Mouse (Mus musculus) B cell, adult 2 months (primary cell): ENCODE data around the gene Kcnn3.
A peak's percentile ranks its signal among the peaks of the same experiment; 100 is the strongest.

Source experiments
- DNase-seq, 2 experiments: peaks; one replicate each; pipeline ENCODE4 v3.0.0; 2022

The Kcnn3 gene

DNA sequence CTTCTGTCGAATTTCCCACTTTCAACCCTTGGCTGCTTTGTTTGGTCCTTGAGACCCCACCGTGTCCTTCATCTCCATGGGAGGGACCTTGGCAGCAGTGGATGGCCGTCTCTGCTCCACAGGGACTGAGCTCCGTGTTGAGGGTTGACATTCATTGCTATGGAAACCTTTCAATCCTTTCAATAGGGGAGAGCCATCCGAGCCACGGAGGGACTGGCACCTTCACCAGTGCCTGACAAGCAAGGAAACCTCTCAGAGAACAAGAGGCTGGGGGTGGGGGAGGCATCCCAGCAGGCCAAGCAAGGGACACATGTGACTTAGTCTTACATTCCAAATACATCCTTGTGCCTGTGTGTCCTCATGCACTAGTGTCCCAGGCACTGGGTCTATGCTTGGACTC, 102.9 kb downstream of the Kcnn3 start:
- no peak for DNase-seq

DNA sequence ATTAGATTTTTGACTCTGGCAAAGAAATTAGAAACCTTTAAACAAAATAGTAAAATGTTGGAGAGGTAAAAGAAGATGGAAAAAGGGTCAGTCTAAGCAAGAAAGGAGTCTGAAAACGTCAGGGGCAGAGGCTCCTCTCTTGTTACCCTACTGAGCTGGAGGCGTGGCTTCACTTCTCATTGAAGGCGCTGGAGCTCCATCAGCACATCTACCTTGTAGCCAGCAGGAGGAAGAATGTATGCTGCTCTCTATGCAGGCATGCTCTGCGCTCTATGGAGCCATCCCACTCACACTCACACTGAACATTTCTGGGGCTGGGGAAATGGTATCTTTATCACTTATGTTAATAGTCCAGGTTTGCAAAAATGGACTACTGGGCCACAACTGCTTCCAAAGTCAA, 103.6 kb downstream of the Kcnn3 start:
- DNase-seq, result no peak

GRCm38 (mm10) chr3:89624001-89624400, 104.0 kb downstream of the Kcnn3 start:
- DNase-seq, result no peak

- no peak for DNase-seq
Observed at GRCm38 (mm10) chr3:89624814-89625445, 105.0 kb downstream of the Kcnn3 start.

DNA sequence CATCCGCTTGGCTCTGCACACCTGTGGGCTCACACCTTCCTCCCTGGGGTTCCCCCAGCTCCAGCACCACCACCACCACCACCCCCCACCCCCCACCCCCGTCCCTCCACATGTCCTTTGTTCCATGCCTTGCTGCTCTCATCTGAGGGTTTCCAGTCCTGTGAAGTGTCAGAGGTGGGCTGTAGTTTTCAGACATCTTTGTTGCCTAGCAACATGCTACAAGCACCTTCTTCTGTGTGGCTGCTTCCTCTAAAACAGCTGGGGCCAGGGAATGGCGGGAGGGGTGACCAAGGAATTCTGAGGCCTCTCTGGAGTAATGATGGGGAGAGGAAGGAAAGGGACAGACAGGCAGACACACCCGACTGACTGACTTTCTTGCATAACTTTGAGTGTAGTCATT, 106.6 kb downstream of the Kcnn3 start:
- DNase-seq, result no peak

DNA sequence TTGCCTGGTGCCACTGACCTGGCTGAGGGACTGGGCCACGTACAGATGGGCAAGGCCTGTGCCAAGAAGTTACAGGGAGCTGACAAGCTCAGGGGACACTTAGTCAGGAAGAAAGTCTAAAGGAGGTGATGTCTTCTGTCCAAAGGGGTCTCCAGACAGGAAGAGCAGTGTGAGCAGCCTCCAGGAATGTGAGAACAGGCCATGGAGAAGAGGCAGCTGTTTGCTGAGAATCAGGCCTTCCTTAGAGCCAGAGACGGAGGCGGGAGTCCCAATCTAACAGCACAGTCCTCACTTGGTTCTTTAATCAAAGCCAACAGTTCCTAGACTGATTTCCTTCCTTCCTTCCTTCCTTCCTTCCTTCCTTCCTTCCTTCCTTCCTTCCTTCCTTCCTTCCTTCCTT, 109.8 kb downstream of the Kcnn3 start:
- DNase-seq, result no peak

GRCm38 (mm10) chr3:89631750-89632149, 111.8 kb downstream of the Kcnn3 start:
- no peak for DNase-seq

- DNase-seq, result no peak
Observed at GRCm38 (mm10) chr3:89633531-89633930, 113.6 kb downstream of the Kcnn3 start.

DNA sequence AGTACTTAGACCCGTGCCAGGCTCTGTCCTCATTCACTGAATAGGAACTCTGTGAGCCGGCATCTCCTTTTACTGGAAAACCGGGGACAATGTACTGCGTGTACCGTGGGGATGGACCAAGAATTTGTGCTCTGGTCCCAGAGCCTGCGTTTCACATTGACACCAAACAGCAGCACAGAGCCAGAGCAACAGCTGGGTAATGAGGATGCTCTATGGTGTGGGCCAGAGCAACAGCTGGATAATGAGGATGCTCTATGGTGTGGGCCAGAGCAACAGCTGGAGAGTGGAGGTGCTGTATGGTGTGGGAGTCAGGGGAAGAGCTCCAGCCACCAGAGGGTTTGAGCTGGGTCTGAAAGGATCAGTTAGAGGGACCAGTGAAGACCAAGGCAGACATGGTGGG, 114.0 kb downstream of the Kcnn3 start:
- DNase-seq, result no peak

DNA sequence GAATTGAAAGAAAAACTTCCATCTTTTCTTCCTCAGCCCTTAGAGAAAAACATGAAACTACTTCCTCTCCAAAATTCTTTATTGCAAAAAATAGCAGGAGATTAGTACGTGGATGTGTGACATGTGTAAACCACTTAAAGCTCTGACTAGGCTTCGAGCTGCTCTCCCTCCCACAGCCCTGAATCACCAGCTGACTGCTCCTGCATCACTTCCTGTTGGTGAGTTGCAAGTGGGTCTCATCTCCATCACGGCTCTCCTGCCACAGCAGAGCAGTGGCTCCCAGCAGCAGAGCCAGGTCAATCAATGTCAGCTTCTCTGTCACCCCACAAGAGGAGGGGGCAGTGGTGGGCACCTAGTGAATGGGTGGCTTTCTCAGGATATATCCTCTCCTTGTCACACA, 120.8 kb downstream of the Kcnn3 start:
- no peak for DNase-seq

DNA sequence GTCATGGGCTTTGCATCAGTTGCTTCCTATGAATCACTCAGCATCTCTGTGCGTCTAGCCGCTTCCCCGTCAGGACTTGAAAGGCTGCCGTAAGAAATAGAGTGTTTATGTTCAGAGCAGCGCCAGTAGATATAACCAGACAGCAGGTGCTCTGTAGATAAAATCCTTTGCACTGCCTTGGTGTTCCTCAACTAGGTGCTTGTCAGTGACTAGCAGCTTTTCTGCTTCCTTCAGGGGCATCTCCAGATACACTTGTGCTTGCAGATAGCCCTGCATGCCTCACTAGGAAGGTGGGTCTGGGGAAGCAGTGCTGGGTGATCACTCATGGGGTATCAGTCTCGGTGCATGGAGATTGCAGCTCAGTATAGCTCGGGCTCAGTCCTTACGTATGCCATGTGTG, 123.4 kb downstream of the Kcnn3 start:
- DNase-seq, result no peak

DNA sequence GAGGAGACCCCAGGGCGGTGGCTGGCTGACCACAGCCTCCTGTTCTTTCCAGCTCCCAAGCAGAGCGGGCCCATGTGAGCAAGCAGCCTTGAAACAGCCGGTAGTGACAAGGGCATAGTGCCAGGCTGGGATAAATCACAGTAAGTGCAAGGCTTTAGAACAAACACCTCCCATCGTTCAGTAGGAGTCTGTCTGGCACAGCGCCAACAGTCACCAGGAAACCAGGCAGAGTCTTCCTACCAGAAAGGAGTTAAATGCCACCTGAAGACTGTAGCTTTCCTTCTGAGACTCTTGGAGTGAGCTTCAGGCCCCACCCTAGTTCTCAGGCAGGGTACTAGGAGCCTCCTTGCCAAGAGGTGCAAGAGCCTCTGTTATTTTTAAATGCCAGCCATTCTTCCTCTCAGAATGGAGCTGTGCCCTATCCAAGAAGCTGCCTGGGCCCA, 126.9 kb downstream of the Kcnn3 start:
- DNase-seq, result no peak

DNA sequence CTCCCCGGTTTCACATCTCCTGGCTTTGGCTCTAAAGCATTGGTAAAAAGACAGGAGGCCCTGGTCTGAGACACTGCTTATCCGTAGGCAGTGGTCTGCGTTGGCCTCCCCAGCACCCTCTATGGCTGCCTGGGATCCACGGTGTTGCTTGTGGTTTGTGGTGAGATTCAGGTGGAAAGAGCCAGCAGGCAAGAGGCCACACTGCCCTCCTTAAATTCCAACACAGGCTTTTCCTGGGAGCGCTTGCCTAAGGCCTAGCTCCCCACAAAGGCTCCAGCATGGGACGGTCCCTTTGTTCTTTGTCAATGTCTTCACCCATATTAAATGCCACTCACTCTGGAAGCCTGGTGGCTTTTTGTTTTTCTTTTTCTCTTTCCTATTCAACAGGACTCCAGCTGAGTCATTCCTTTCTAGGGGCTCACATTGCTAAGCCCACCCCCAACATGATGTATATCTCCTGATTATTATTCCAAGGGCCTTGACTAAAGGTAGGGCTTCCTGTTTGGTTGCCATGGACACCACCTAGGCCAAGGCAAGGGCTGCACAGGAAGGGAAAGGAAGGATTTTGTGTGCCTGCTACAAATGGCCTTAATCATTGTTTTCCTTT, 127.4 kb downstream of the Kcnn3 start:
- no peak for DNase-seq

- DNase-seq, result no peak
Observed at GRCm38 (mm10) chr3:89649890-89650289, 129.9 kb downstream of the Kcnn3 start.

DNA sequence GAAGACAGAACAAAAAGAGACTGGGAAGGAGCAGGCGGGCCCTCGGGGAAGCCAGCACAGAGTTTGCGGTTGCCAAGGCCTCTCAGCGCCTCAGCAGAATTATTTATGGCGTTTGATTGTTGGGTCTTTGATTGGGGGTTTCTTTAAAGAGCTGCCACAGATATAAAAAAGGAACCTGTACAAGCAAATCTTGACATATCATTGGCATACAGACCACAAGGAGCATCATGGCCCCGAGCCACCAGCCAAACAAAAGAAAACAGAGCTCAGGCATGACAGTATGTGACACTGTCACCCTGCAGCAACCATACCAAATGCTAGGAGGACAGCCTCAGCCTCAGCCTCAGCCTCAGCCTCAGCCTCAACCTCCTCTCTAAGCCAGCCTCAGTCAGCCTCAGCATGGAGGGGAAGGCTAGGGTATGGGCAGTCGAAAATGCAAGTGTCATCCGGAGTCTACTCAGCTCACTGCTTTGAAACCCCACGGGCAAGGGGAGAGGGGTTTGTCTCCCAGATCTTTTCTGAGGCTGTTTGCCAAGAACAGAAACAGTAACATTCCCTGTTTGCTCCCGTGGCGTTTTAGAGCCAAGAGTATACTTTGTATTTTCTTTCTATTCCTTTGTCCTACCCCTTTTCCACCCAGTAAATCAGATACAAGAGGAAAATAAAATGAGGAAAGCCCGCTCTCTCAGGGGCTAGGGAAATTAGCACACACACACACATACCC, 133.4 kb downstream of the Kcnn3 start:
- DNase-seq, result no peak

DNA sequence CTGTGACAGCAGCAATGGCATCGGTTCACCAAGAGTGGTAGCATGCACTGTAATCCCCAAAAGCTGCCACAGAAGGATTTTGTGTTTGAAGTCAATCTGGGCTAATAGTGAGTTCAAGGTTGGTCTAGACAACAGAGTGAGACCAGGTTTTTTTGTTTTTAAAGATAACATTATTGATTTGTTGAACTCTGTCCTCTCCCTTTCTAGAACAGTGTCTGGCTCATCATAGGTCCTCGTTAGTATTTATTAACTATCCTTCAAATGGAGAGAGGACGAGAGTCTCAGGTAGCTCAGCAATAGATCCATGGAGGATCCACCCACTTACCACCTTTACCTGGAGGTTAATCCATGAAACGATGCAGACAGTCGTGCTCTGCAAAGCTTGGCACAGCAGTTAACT, 137.1 kb downstream of the Kcnn3 start:
- no peak for DNase-seq

DNA sequence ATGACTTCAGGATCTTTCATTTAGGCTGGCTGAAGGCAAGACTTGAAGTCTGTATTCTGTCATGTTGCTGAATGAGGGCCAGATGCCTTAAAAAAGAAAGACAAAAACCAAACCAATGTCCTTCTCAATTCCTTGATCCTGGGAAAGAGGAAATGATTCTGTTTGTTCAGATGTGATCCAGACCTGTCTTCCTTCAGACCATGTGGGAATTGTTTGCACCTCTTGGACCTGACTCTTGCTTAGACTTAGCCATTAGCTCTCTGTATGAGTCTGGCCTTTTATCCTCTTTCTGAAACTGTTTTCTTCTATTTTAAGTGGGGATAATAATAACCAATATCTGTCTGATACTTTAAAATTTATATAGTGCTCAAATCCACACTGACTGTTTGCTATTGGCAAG, 138.5 kb downstream of the Kcnn3 start:
- DNase-seq, result no peak

- no peak for DNase-seq
Observed at GRCm38 (mm10) chr3:89659938-89660620, 140.1 kb downstream of the Kcnn3 start.

GRCm38 (mm10) chr3:89664808-89665207, 144.8 kb downstream of the Kcnn3 start:
- DNase-seq, result no peak

DNA sequence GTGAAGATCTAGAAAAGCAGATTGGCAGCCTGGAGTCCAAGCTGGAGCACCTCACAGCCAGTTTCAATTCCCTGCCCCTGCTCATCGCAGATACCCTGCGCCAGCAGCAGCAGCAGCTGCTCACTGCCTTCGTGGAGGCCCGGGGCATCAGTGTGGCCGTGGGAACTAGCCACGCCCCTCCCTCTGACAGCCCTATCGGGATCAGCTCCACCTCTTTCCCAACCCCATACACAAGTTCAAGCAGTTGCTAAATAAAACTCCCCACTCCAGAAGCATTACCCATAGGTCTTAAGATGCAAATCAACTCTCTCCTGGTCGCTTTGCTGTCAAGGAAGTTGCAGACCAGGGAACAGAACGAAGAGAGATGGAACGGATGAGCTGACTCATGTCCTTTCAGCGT, 147.2 kb downstream of the Kcnn3 start:
- no peak for DNase-seq

DNA sequence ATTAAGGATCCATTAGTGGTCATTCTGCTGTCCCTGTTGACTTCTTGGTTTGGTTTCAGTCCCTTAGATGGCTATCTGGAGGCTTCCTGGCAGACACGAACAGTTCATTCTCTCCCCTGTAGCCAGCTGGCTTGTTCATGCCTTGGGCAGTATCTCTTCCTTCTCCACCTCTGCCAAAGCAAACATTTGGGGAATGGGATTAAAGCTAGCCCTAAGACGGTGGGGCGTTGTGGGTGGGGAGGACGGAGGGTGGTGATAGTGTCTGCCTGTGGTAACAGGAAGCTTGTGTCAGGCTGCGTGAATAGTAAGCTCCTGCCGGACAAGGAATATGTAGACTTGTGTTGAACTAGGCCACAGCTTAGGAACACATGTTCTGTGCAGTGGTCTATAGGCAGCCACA, 151.4 kb downstream of the Kcnn3 start:
- DNase-seq, result no peak

DNA sequence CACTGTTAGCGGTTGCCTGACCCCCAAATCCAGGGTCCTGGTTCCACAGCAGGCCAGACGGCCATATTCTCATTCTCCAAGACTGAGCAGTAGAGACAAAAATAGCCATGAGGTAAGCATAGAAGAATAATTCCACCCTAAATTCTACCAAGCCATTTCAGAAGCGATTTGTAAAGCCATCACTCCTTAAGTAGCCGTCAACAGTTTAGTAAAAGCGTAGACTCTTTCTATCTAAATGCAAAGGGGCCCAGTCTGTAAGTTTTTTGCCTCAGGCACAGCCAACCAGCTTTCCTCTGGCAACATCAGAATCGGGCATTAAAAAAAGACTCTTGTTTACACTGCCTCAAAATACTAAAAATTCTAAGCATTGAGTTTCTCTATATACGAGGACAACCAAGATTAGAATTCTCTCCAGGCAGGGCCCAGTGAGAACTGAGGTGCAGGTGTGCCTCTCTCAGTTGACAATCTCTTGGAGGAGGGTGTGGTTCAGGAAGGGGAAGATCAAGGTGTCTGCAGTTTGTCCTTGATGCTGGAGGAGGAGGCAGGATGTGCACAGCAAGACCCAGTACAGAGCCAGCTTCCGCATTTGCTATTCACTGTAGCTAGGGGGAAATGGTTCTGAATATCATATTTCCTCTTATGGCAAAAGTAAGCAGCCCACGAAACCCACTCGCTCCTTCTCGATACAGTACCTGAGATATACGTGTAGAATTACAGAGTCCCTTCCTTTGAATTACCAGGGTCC, 152.8 kb downstream of the Kcnn3 start:
- peak; percentile 5 to 15 for DNase-seq

DNA sequence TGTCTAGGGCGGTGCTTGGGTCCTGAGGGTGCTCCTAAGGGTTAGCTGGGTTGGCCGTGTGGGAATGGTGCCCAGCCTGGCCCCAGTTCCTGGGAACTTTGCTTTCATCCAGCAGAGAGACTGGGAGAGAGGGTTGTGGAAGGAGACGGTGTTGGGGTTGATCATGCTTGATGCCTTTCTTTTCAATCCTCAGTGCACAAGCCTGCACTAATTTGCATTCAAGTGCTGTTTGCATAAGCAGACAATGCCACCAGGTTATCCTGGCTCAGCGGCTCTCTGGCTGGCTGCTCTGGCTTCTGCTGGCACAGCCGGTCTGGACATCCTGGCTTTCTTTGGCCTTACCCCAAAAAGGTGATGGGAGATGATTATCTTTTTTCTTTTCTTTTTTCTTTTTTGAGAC, 157.7 kb downstream of the Kcnn3 start:
- no peak for DNase-seq
